Mouse (Mus musculus) heart, embryonic 16.5 days (tissue): ENCODE data around the gene Zfp131. TPM values are rescaled to one million over a fixed set of nuclear protein-coding genes. Genes with fewer than 3 reads are reported as not detected.
"Not testable (repeated sequence)": the region's sequence is repeated elsewhere in the genome, so short reads cannot be mapped to it uniquely, and the experiment has no call there.

ENCODE experiments used
- ATAC-seq: fragments of 200-750 bp; cut with Nextera tagmentation; replicated peaks from 2 replicates; pipeline ENCODE4 v1.8.0; 2017; ENCODE audit warnings: moderate number of reproducible peaks; ENCODE audit not compliant: insufficient read depth, low FRiP score; ENCODE audit errors: extremely low read depth
- H3K27ac ChIP-seq: fragments of 300-500 bp; sonication (generic); 2 replicates; pipeline ENCODE4 v1.5.1; 2014; ENCODE audit warnings: mild to moderate bottlenecking, low read length, control low read depth, moderate library complexity
- H3K27me3 ChIP-seq: fragments of 300-500 bp; sonication (generic); 2 replicates; pipeline ENCODE4 v1.6.1; 2014; ENCODE audit warnings: low read length, mixed read lengths; ENCODE audit not compliant: control insufficient read depth, insufficient read depth
- H3K36me3 ChIP-seq: fragments of 300-500 bp; sonication (generic); 2 replicates; pipeline ENCODE4 v1.6.1; 2014; ENCODE audit not compliant: control insufficient read depth, insufficient read depth
- H3K4me1 ChIP-seq: fragments of 300-500 bp; sonication (generic); 2 replicates; pipeline ENCODE4 v1.6.1; 2014; ENCODE audit warnings: low read length, mixed read lengths; ENCODE audit not compliant: control insufficient read depth, insufficient read depth
- H3K4me2 ChIP-seq: fragments of 300-500 bp; sonication (generic); 2 replicates; pipeline ENCODE4 v1.6.1; 2014; ENCODE audit warnings: low read depth, mild to moderate bottlenecking, control low read depth, low read length
- H3K4me3 ChIP-seq: fragments of 300-500 bp; sonication (generic); 2 replicates; pipeline ENCODE4 v1.5.1; 2014; ENCODE audit warnings: mild to moderate bottlenecking, control low read depth, low read length
- H3K9ac ChIP-seq: fragments of 300-500 bp; sonication (generic); 2 replicates; pipeline ENCODE4 v1.6.1; 2014; ENCODE audit warnings: low read length, control low read depth
- H3K9me3 ChIP-seq: fragments of 300-500 bp; sonication (generic); replicated peaks from 2 replicates; pipeline ENCODE4 v1.6.1; 2016; ENCODE audit warnings: low read length; ENCODE audit not compliant: control insufficient read depth
- WGBS: fragments of 180-500 bp; shearing (Covaris S2); extraction: QIAGEN DNeasy Blood & Tissue Kit; methylation state at CpG from one replicate; pipeline ENCODE4 v1.1.7; 2014; 5-methylcytosine and 5-hydroxymethylcytosine counted together
- polyA plus RNA-seq: library from polyadenylated mRNA; unstranded; fragments of >200 nt; fragmentation: Nextera tagmentation; extraction: Ambion mirVana; gene quantifications from 2 replicates; pipeline ENCODE4 v1.2.1, GENCODE M21; 2015

The Zfp131 gene
- polyA plus RNA-seq: 21.2 and 22.8 TPM in 2 replicates

DNA sequence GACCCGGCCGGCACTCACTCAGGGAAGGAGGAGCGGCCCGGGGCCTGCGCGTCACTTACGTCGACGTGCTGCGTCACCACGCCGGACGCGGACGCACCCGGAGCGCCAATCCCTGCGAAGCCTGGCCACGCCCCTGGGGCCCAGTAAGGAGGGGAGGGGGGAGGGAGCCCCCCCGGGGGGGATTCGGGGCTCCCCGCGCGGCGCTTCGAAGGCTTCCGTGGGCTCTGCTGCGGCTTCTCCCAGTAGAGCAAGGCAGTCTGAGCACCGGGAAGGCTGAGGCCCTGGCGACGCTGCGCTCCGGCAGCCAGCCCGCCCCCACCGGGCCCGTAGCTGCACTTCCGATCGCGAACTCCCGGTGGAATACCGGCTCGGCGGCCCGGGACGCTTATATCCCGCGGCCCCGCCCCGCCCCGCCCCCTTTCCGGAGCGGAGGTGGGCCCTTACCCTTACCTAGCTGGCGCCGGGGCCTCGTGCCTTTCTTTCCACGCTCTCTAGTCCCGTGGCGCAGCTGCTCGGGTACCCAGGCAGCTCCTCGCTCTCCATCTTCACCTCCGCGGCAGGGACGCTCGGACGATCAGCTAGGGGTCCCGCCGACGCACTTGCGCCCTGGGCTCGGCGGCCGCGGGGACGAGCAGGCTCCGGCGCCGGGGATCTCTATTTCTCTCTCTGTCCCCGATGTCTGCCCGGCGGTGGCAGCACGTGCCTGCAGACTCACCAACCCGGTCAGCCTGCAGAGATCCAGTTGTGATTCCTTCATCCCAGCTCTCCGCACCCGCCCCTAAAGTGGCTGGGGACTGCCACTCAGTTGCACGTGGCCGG, at the start of gene Zfp131:
TSS of gene Zfp131 (minus strand) at position 129 of the 819 bp plus-strand sequence.
- Histone ChIP-seq H3K9ac (peak within 1 kb of the TSS; percentile 97), H3K4me2 (peak within 1 kb of the TSS; percentile 75), H3K4me3 (peak within 1 kb of the TSS; percentile 89), H3K27ac (peak within 1 kb of the TSS; percentile 97), H3K4me1 (peaks cover 16% of the 10 kb centered on the region), H3K9me3 (no peaks in the 10 kb centered on the region), H3K27me3 (no peaks in the 10 kb centered on the region), H3K36me3 (peaks cover 15% of the 10 kb centered on the region)
- ATAC-seq: peak; percentile 98
- under 1% methylated on average over 76 of the region's 86 CpGs for WGBS

DNA sequence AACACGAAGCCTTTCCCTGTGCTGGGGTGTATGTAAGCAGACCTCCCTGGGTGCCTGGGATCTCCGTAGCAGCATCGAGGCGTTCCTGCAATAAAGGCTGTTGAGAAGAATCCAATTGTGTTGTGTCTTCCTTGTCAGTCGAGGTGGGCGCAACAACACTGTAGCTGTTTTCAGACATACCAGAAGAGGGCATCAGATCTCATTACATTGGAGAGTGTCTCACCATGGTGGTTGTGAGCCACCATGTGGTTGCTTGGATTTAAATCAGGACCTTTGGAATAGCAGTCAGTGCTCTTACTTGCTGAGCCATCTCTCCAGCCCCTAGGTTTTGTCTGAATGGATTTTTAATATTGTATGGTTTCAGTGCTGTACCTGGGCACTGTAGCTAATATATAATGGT, 49.3 kb upstream of the Zfp131 start:
- H3K4me1 ChIP-seq, H3K9me3 ChIP-seq, H3K27ac ChIP-seq, H3K9ac ChIP-seq, H3K27me3 ChIP-seq, ATAC-seq, H3K4me3 ChIP-seq, H3K4me2 ChIP-seq, H3K36me3 ChIP-seq: not testable (repeated sequence)
- 20% methylated on average over 6 of the region's 6 CpGs for WGBS

- not testable (repeated sequence) for H3K27ac ChIP-seq, ATAC-seq, H3K27me3 ChIP-seq, H3K36me3 ChIP-seq, H3K9ac ChIP-seq, H3K4me3 ChIP-seq, H3K9me3 ChIP-seq, H3K4me1 ChIP-seq
- peak overlapping the region; percentile 21; the same call in 1 of the 2 replicates for H3K4me2 ChIP-seq
- 5% methylated on average over 14 of the region's 23 CpGs for WGBS
Observed at GRCm38 (mm10) chr13:119837719-119838337, 47.1 kb upstream of the Zfp131 start.

DNA sequence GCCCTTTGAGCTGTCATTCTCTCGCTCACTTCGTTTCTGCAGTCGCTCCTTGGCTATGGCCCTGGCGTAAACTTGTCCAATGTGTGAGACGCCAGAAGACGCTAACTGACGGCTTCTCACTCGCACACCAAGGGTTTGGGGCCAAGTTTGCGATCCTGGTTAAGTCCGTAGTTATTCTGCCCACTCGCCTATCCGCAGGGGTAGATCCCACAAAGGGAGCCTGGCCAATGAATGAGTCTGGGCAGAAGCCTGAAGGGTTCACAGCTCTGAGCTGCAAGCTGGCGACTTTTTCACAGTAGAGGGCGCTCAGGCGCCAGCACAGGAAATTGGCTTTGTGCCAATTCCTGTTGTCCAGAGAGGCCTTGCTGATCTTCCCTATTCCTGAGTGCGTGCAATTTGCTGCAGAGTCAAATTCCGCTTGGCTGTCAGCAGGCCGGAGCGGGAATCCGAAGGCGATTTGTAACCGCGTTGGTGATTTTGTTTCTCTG, 45.7 kb upstream of the Zfp131 start:
- H3K36me3 ChIP-seq, H3K4me1 ChIP-seq, H3K27me3 ChIP-seq, H3K27ac ChIP-seq, H3K9me3 ChIP-seq, H3K9ac ChIP-seq: not testable (repeated sequence)
- ATAC-seq: peak; percentile 45
- Histone ChIP-seq H3K4me3 (peak overlapping the region; percentile 33), H3K4me2 (peak overlapping the region; percentile 55)
- 9% methylated on average over 23 of the region's 23 CpGs for WGBS

DNA sequence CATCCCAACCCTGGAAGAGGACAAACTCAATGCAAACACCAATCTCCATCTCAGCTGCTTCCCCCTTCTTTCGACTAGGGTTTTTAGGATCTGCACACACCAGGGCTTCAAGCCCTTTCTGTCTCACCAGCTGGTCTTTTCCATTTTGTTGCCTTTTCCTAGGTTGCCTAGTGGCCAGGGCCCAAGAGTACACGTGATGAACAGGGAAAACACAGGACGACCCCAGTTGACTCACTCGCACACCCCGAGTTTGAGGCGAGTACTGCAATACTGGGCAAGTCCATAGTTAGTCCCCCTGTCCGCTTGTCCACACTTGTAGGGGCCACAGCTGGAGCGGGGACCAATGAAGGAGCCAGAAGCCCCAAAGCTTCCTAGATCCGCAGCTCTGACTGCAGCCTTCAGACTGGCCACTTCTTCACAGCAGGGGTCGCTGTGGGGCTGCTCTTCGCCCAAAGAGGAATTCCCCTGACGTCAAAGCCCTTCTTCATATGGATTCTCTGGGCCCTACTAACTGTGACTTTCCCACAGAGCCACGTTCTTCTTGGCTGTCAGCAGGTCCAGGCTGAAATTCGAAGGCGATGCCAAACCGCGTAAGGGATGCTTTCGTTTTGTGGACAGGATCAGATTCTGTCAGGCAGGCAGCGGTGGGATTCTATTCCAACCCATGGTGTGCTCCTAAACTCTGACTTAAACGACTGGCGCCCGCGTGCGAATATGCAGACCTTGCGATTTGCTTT, 44.8 kb upstream of the Zfp131 start, which contains the start of gene D13Ertd608e:
TSS of gene D13Ertd608e (plus strand) at position 687 of the 737 bp plus-strand sequence.
- H3K9me3 ChIP-seq, H3K27me3 ChIP-seq, H3K36me3 ChIP-seq, H3K27ac ChIP-seq, H3K9ac ChIP-seq, H3K4me1 ChIP-seq, ATAC-seq: not testable (repeated sequence)
- WGBS: 12% methylated on average over 18 of the region's 25 CpGs
- H3K4me3 ChIP-seq: peak within 1 kb of the TSS; percentile 33
- peak within 1 kb of the TSS; percentile 55 for H3K4me2 ChIP-seq

GRCm38 (mm10) chr13:119830116-119830515, 39.4 kb upstream of the Zfp131 start, which contains the start of gene AF067063:
Gene AF067063, minus strand, starts transcription at chr13:119830216.
- H3K9me3 ChIP-seq, ATAC-seq, H3K4me2 ChIP-seq, H3K27me3 ChIP-seq, H3K36me3 ChIP-seq, H3K27ac ChIP-seq, H3K4me3 ChIP-seq, H3K4me1 ChIP-seq, H3K9ac ChIP-seq: not testable (repeated sequence)

DNA sequence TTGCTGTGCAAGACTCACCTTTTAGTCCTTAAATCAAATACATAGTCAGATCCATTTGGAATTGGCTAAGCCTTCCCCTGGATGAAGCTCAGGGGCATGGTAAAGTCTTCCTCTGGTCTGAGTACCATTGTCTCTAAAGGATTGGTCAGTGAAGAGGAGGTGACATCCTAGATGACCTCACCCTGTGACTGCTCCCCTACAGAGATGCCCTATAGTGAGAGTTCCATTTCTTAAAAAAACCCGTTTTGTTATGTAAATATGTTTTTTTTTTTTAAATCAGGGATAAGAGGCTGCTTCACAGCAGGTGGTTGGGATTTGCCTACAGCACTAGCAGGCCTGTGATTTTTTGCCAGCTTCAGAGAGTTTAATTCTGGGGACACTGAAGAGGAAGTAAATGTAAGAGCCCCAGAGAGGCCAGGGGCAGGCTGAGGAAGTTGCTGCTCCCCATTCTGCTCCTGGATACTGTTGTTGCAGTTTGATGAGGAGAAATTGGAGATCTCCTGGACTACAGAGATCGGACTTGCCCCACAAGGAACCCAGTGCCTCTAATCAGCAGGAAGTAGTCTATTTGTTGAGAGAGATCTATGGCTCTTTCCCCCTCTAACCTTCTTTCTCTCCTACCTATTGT, 27.0 kb upstream of the Zfp131 start:
- Histone ChIP-seq H3K4me2 (no peak overlapping the region), H3K4me3 (no peak overlapping the region), H3K27ac (no peak overlapping the region), H3K9ac (no peak overlapping the region), H3K9me3 (no peaks in the 10 kb centered on the region), H3K4me1 (no peaks in the 10 kb centered on the region), H3K27me3 (no peaks in the 10 kb centered on the region), H3K36me3 (no peaks in the 10 kb centered on the region)
- no peak for ATAC-seq
- WGBS: 19% methylated on average over 2 of the region's 2 CpGs

- WGBS: 47% methylated on average over 8 of the region's 8 CpGs
- H3K36me3 ChIP-seq: no peaks in the 10 kb centered on the region
- H3K4me3 ChIP-seq: no peak overlapping the region
- ATAC-seq: no peak
- no peaks in the 10 kb centered on the region for H3K9me3 ChIP-seq
- H3K27me3 ChIP-seq: no peaks in the 10 kb centered on the region
- no peak overlapping the region for H3K9ac ChIP-seq
- no peak overlapping the region for H3K4me2 ChIP-seq
- H3K27ac ChIP-seq: no peak overlapping the region
- H3K4me1 ChIP-seq: no peaks in the 10 kb centered on the region
Observed at GRCm38 (mm10) chr13:119816798-119817197, 26.1 kb upstream of the Zfp131 start.
